21 mouse cellular contexts compared by ENCODE assay signal in the genomic region with DNA sequence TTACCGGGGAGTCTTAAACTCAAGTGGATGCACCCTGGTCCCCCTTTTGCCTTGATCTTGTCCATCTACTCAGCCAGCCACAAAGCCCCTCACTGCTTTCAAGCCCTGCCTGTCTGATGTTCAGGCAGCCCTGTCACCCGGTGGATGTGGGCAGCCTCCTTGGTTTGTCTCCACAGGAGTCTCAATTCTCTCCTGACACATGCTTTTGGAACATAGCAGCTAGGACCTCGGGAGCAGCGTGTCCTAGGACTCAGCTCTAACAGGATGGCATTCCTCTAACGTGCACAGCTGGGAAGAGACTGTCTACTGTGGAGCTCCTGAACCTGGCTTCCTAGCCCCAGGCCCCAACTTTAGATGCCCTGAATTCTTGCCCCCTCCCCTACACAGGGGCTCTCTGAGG. TPM values are rescaled to one million over a fixed set of nuclear protein-coding genes. Genes with fewer than 3 reads are reported as not detected.
DNase-seq lines count a peak whose midpoint lies in the region; ATAC-seq and TF ChIP-seq lines count a peak whose summit lies in the region.
"Had no signal": no experiment of that assay in that cellular context is flagged by ENCODE, and none has a peak within 500 bp of the region (broad histone marks: within the 10 kb centered on the region; RNA-seq: fewer than 3 reads in every experiment).

No protein-coding gene starts in this region.

- H3K4me3 ChIP-seq in hindbrain, embryonic 10.5 days: no peak overlapping the region
- H3K4me3 ChIP-seq in hindbrain, embryonic 14.5 days (replicated peaks; ENCODE audit: low read length): no peak overlapping the region
- no peak overlapping the region for H3K4me3 ChIP-seq in neural tube, embryonic 13.5 days
- H3K4me3 ChIP-seq in neural tube, embryonic 15.5 days (replicated peaks): no peak overlapping the region
- no peak overlapping the region for H3K4me3 ChIP-seq in limb, embryonic 10.5 days
- no peak overlapping the region for H3K4me3 ChIP-seq in stomach, postnatal 0 days (ENCODE audit: low read depth, low read length)
- H3K4me3 ChIP-seq: embryonic facial prominence, embryonic 13.5 days; heart, embryonic 15.5 days; megakaryocyte, embryonic 14.5 days; midbrain, embryonic 15.5 days had no signal

- no peaks in the 10 kb centered on the region for H3K27me3 ChIP-seq in hindbrain, embryonic 10.5 days (ENCODE audit: insufficient read depth, poor library complexity, severe bottlenecking)
- H3K27me3 ChIP-seq in hindbrain, embryonic 14.5 days (ENCODE audit: control insufficient read depth, insufficient read depth, low read length): no peaks in the 10 kb centered on the region
- H3K27me3 ChIP-seq in neural tube, embryonic 13.5 days: no peaks in the 10 kb centered on the region
- no peaks in the 10 kb centered on the region for H3K27me3 ChIP-seq in neural tube, embryonic 15.5 days (replicated peaks)
- H3K27me3 ChIP-seq in limb, embryonic 10.5 days (ENCODE audit: low read depth, poor library complexity, severe bottlenecking): no peaks in the 10 kb centered on the region
- no peaks in the 10 kb centered on the region for H3K27me3 ChIP-seq in stomach, postnatal 0 days (ENCODE audit: control insufficient read depth, insufficient read depth, low read length)
- H3K27me3 ChIP-seq: embryonic facial prominence, embryonic 13.5 days; heart, embryonic 15.5 days; midbrain, embryonic 15.5 days had no signal

- TF ChIP-seq EP300 in stomach, postnatal 0 days (optimal IDR thresholded peaks at IDR 0.05): no peak

- H3K27ac ChIP-seq in hindbrain, embryonic 10.5 days: 0 out of 2 replicates have a peak overlapping the region, but pooled peaks have one; percentile 16
- no peak overlapping the region for H3K27ac ChIP-seq in hindbrain, embryonic 14.5 days
- H3K27ac ChIP-seq in neural tube, embryonic 13.5 days (replicated peaks): 0 out of 2 replicates have a peak overlapping the region, but pooled peaks have one; percentile 18
- H3K27ac ChIP-seq in neural tube, embryonic 15.5 days (replicated peaks): no peak overlapping the region
- H3K27ac ChIP-seq in limb, embryonic 10.5 days: 0 out of 2 replicates have a peak overlapping the region, but pooled peaks have one; percentile 1
- H3K27ac ChIP-seq in stomach, postnatal 0 days (replicated peaks): peak overlapping the region; percentile 86
- H3K27ac ChIP-seq: embryonic facial prominence, embryonic 13.5 days; heart, embryonic 15.5 days; midbrain, embryonic 15.5 days had no signal

- H3K4me2 ChIP-seq in hindbrain, embryonic 14.5 days (replicated peaks): no peak overlapping the region
- no peak overlapping the region for H3K4me2 ChIP-seq in neural tube, embryonic 13.5 days
- H3K4me2 ChIP-seq in neural tube, embryonic 15.5 days: no peak overlapping the region
- H3K4me2 ChIP-seq in stomach, postnatal 0 days (replicated peaks; ENCODE audit: low read depth): no peak overlapping the region
- H3K4me2 ChIP-seq: embryonic facial prominence, embryonic 13.5 days; heart, embryonic 15.5 days; midbrain, embryonic 15.5 days had no signal

- no peak for ATAC-seq in hindbrain, embryonic 14.5 days (ENCODE audit: low FRiP score)
- ATAC-seq in neural tube, embryonic 13.5 days (ENCODE audit: low read depth): no peak
- no peak for ATAC-seq in neural tube, embryonic 15.5 days (ENCODE audit: low FRiP score)
- ATAC-seq in stomach, postnatal 0 days (ENCODE audit: low FRiP score, low TSS enrichment): no peak
- ATAC-seq in megakaryocyte progenitor cell, adult 5-6 weeks (replicated peaks; ENCODE audit: poor library complexity): no peak
- ATAC-seq: midbrain, embryonic 15.5 days had no signal

- H3K9ac ChIP-seq in hindbrain, embryonic 14.5 days: no peak overlapping the region
- H3K9ac ChIP-seq in neural tube, embryonic 13.5 days: no peak overlapping the region
- H3K9ac ChIP-seq in neural tube, embryonic 15.5 days (replicated peaks): no peak overlapping the region
- no peak overlapping the region for H3K9ac ChIP-seq in stomach, postnatal 0 days (ENCODE audit: low read length)
- H3K9ac ChIP-seq: embryonic facial prominence, embryonic 13.5 days; heart, embryonic 15.5 days; midbrain, embryonic 15.5 days had no signal

- no peak for TF ChIP-seq CTCF in stomach, postnatal 0 days (IDR thresholded peaks at IDR 0.05; ENCODE audit: low read depth)

- no peak for DNase-seq in hindbrain, embryonic 10.5 days (ENCODE audit: low spot score)
- DNase-seq in hindbrain, embryonic 14.5 days (ENCODE audit: low spot score): no peak
- no peak for DNase-seq in limb, embryonic 10.5 days (ENCODE audit: low spot score)
- DNase-seq in stomach, postnatal 0 days (ENCODE audit: low spot score): no peak
- DNase-seq: adrenal gland, adult 2 months; heart, adult 11 months; layer of hippocampus, postnatal 36 days; lung, postnatal 10 days; right cerebral cortex, postnatal 25 days; thymus, adult 18-20 months; thymus, postnatal 4 days had no signal

- 0 out of 2 replicates have a peak, but pooled peaks cover 20% of the 10 kb centered on the region for H3K4me1 ChIP-seq in hindbrain, embryonic 10.5 days (replicated peaks)
- H3K4me1 ChIP-seq in hindbrain, embryonic 14.5 days (replicated peaks; ENCODE audit: control insufficient read depth, insufficient read depth, low read length): no peaks in the 10 kb centered on the region
- H3K4me1 ChIP-seq in neural tube, embryonic 13.5 days (replicated peaks): no peaks in the 10 kb centered on the region
- H3K4me1 ChIP-seq in neural tube, embryonic 15.5 days: no peaks in the 10 kb centered on the region
- H3K4me1 ChIP-seq in limb, embryonic 10.5 days: peaks cover 28% of the 10 kb centered on the region
- H3K4me1 ChIP-seq in stomach, postnatal 0 days (replicated peaks; ENCODE audit: control insufficient read depth, insufficient read depth): no peaks in the 10 kb centered on the region
- H3K4me1 ChIP-seq: megakaryocyte, embryonic 14.5 days; midbrain, embryonic 15.5 days had no signal

- peaks cover 30% of the 10 kb centered on the region for H3K36me3 ChIP-seq in hindbrain, embryonic 10.5 days
- peaks cover 20% of the 10 kb centered on the region for H3K36me3 ChIP-seq in hindbrain, embryonic 14.5 days (replicated peaks; ENCODE audit: control insufficient read depth, insufficient read depth)
- H3K36me3 ChIP-seq in neural tube, embryonic 13.5 days: peaks cover 25% of the 10 kb centered on the region
- peaks cover 19% of the 10 kb centered on the region for H3K36me3 ChIP-seq in neural tube, embryonic 15.5 days
- H3K36me3 ChIP-seq in limb, embryonic 10.5 days: peaks cover 29% of the 10 kb centered on the region
- peaks cover 1% of the 10 kb centered on the region; the same call in 1 of the 2 replicates for H3K36me3 ChIP-seq in stomach, postnatal 0 days (ENCODE audit: control insufficient read depth, insufficient read depth, low read length)

- H3K9me3 ChIP-seq in hindbrain, embryonic 10.5 days: no peaks in the 10 kb centered on the region
- H3K9me3 ChIP-seq in hindbrain, embryonic 14.5 days (ENCODE audit: control insufficient read depth, low read length): no peaks in the 10 kb centered on the region
- H3K9me3 ChIP-seq in neural tube, embryonic 13.5 days: no peaks in the 10 kb centered on the region
- H3K9me3 ChIP-seq in neural tube, embryonic 15.5 days (replicated peaks): no peaks in the 10 kb centered on the region
- no peaks in the 10 kb centered on the region for H3K9me3 ChIP-seq in limb, embryonic 10.5 days (replicated peaks)
- no peaks in the 10 kb centered on the region for H3K9me3 ChIP-seq in stomach, postnatal 0 days (ENCODE audit: control insufficient read depth, low read length)
- H3K9me3 ChIP-seq: embryonic facial prominence, embryonic 13.5 days; heart, embryonic 15.5 days; megakaryocyte, embryonic 14.5 days; midbrain, embryonic 15.5 days had no signal

- WGBS in hindbrain, embryonic 10.5 days: 68% methylated on average over 5 of the region's 5 CpGs
- WGBS in hindbrain, embryonic 14.5 days: 65% methylated on average over 5 of the region's 5 CpGs
- 75% methylated on average over 5 of the region's 5 CpGs for WGBS in neural tube, embryonic 13.5 days
- 75% methylated on average over 5 of the region's 5 CpGs for WGBS in neural tube, embryonic 15.5 days
- WGBS in limb, embryonic 10.5 days: 75% methylated on average over 5 of the region's 5 CpGs
- 48% methylated on average over 5 of the region's 5 CpGs for WGBS in stomach, postnatal 0 days

RNA-seq across cellular contexts. Expression of a gene that starts 14.9 kb away (rescaled TPM):
- not detected in 2 replicates for polyA plus RNA-seq in hindbrain, embryonic 10.5 days (2016; fragmentation: Nextera tagmentation; extraction: Ambion mirVana)
- polyA plus RNA-seq in hindbrain, embryonic 14.5 days (2014; fragmentation: Nextera tagmentation; extraction: Ambion mirVana): not detected in 2 replicates
- polyA plus RNA-seq in neural tube, embryonic 13.5 days (2015; fragmentation: Nextera tagmentation; extraction: Ambion mirVana): not detected in 2 replicates
- 25.6 TPM in 1 of 2 replicates, not detected in the other for polyA plus RNA-seq in neural tube, embryonic 15.5 days (2015; fragmentation: Nextera tagmentation; extraction: Ambion mirVana)
- not detected in 2 replicates for polyA plus RNA-seq in limb, embryonic 10.5 days (2016; fragmentation: Nextera tagmentation; extraction: Ambion mirVana)
- polyA plus RNA-seq in stomach, postnatal 0 days (2015; fragmentation: Nextera tagmentation; extraction: Ambion mirVana): 20.2 and 24.1 TPM in 2 replicates
- not detected in 2 replicates for total RNA-seq in megakaryocyte progenitor cell, adult 5-6 weeks (2015)
- not detected in 2 replicates for total RNA-seq in megakaryocyte progenitor cell, adult 5-6 weeks (2017)
- total RNA-seq: hematopoietic stem cell, adult 5-6 weeks; layer of hippocampus, postnatal 36 days; left cerebral cortex, postnatal 25 days had no signal
- polyA plus RNA-seq: embryonic facial prominence, embryonic 13.5 days; kidney, embryonic 16.5 days had no signal

RNA-seq across cellular contexts. Expression of a gene that starts 37.9 kb away (rescaled TPM):
- polyA plus RNA-seq in hindbrain, embryonic 10.5 days (2016; fragmentation: Nextera tagmentation; extraction: Ambion mirVana): 61.6 and 63.9 TPM in 2 replicates
- polyA plus RNA-seq in hindbrain, embryonic 14.5 days (2014; fragmentation: Nextera tagmentation; extraction: Ambion mirVana): 49.1 and 52.1 TPM in 2 replicates
- polyA plus RNA-seq in neural tube, embryonic 13.5 days (2015; fragmentation: Nextera tagmentation; extraction: Ambion mirVana): 51.0 and 51.6 TPM in 2 replicates
- 41.5 and 42.8 TPM in 2 replicates for polyA plus RNA-seq in neural tube, embryonic 15.5 days (2015; fragmentation: Nextera tagmentation; extraction: Ambion mirVana)
- polyA plus RNA-seq in limb, embryonic 10.5 days (2016; fragmentation: Nextera tagmentation; extraction: Ambion mirVana): 50.2 and 50.4 TPM in 2 replicates
- polyA plus RNA-seq in stomach, postnatal 0 days (2015; fragmentation: Nextera tagmentation; extraction: Ambion mirVana): 22.6 and 27.4 TPM in 2 replicates
- 0.15 TPM in 1 of 2 replicates, not detected in the other for total RNA-seq in megakaryocyte progenitor cell, adult 5-6 weeks (2015)
- not detected in 2 replicates for total RNA-seq in megakaryocyte progenitor cell, adult 5-6 weeks (2017)
- total RNA-seq: hematopoietic stem cell, adult 5-6 weeks had no signal

Comparison
In these comparisons a context has a peak if more than half of its experiments do, and no peak if none do; other contexts are left out.
1. H3K27ac ChIP-seq: peak in hindbrain, embryonic 10.5 days (single experiment), neural tube, embryonic 13.5 days (single experiment), limb, embryonic 10.5 days (single experiment) and stomach, postnatal 0 days (single experiment); none in hindbrain, embryonic 14.5 days (single experiment) and neural tube, embryonic 15.5 days (single experiment).